Mouse (Mus musculus) layer of hippocampus, postnatal 25 days (tissue): ENCODE results near the gene Ssu2. TPM values are rescaled to one million over a fixed set of nuclear protein-coding genes. Genes with fewer than 3 reads are reported as not detected.

ENCODE experiments used
- DNase-seq, 2 experiments: peaks; one replicate each; pipeline ENCODE4 v3.0.0; 2022; ENCODE audit warnings: mixed read lengths in 2 of 2, low spot score in 1 of 2; ENCODE audit errors: extremely low spot score in 1 of 2
- total RNA-seq, 2 experiments: library from RNA; stranded (reverse); gene quantifications; 2 replicates each; pipeline ENCODE4 v1.2.3; 2021

The Ssu2 gene
- under 1 TPM; 0.26 to 0.69 TPM for total RNA-seq

GRCm38 (mm10) chr6:112387947-112388346, at the start of gene Ssu2:
TSS of gene Ssu2 (minus strand) at chr6:112388023.
- no peak for DNase-seq

GRCm38 (mm10) chr6:112426018-112426732, 38.4 kb upstream of the Ssu2 start:
- no peak for DNase-seq

- DNase-seq = no peak
Measured at GRCm38 (mm10) chr6:112423746-112424501, 36.1 kb upstream of the Ssu2 start.

GRCm38 (mm10) chr6:112420883-112421282, 33.1 kb upstream of the Ssu2 start:
- no peak for DNase-seq

- DNase-seq = no peak
Measured at GRCm38 (mm10) chr6:112419333-112419732, 31.5 kb upstream of the Ssu2 start.

- DNase-seq = no peak
Measured at GRCm38 (mm10) chr6:112404111-112404510, 16.3 kb upstream of the Ssu2 start.

- no peak for DNase-seq
Measured at GRCm38 (mm10) chr6:112401953-112402683, 14.3 kb upstream of the Ssu2 start.

GRCm38 (mm10) chr6:112397351-112397750, 9.5 kb upstream of the Ssu2 start:
- no peak for DNase-seq

- no peak for DNase-seq
Measured at GRCm38 (mm10) chr6:112396352-112396751, 8.5 kb upstream of the Ssu2 start.

- DNase-seq = no peak
Measured at GRCm38 (mm10) chr6:112388385-112388784, 562 bp upstream of the Ssu2 start.

- no peak for DNase-seq
Measured at GRCm38 (mm10) chr6:112386260-112386659, 1.6 kb downstream of the Ssu2 start.

- no peak for DNase-seq
Measured at GRCm38 (mm10) chr6:112382990-112383685, 4.7 kb downstream of the Ssu2 start.

GRCm38 (mm10) chr6:112379054-112379453, 8.8 kb downstream of the Ssu2 start:
- DNase-seq = no peak

- DNase-seq = no peak
Measured at GRCm38 (mm10) chr6:112375661-112376392, 12.0 kb downstream of the Ssu2 start.

- DNase-seq = peak in 1 of 2 experiments; percentile 34
Measured at GRCm38 (mm10) chr6:112373886-112374585, 13.8 kb downstream of the Ssu2 start.

- DNase-seq = no peak
Measured at GRCm38 (mm10) chr6:112365294-112365693, 22.5 kb downstream of the Ssu2 start.

- peak in 1 of 2 experiments; percentile 47 for DNase-seq
Measured at GRCm38 (mm10) chr6:112364581-112364980, 23.2 kb downstream of the Ssu2 start.

- DNase-seq = peak; percentile 65 to 86
Measured at GRCm38 (mm10) chr6:112362349-112362958, 25.4 kb downstream of the Ssu2 start.

- no peak for DNase-seq
Measured at GRCm38 (mm10) chr6:112360676-112361075, 27.1 kb downstream of the Ssu2 start.
